Mouse (Mus musculus) stomach, embryonic 14.5 days (tissue): Measurements from ENCODE around the gene Tssk3. TPM values are rescaled to one million over a fixed set of nuclear protein-coding genes. Genes with fewer than 3 reads are reported as not detected.

ENCODE experiments used
- ATAC-seq: fragments of 200-750 bp; cut with Nextera tagmentation; 2 replicates; pipeline ENCODE4 v1.8.0; 2017; ENCODE audit warnings: low read depth, moderate TSS enrichment; ENCODE audit not compliant: insufficient number of reproducible peaks, insufficient read depth, low FRiP score
- H3K27ac ChIP-seq: fragments of 300-500 bp; sonication (generic); 2 replicates; pipeline ENCODE4 v1.5.1; 2014; ENCODE audit warnings: mild to moderate bottlenecking, low read length, moderate library complexity, mixed read lengths
- H3K27me3 ChIP-seq: fragments of 300-500 bp; sonication (generic); 2 replicates; pipeline ENCODE4 v1.6.1; 2014; ENCODE audit warnings: low read length, control low read depth, mixed read lengths; ENCODE audit not compliant: control insufficient read depth, insufficient read depth
- H3K36me3 ChIP-seq: fragments of 300-500 bp; sonication (generic); 2 replicates; pipeline ENCODE4 v1.6.1; 2014; ENCODE audit warnings: mild to moderate bottlenecking, control low read depth, low read length, moderate library complexity, mixed read lengths; ENCODE audit not compliant: control insufficient read depth, insufficient read depth
- H3K4me1 ChIP-seq: fragments of 300-500 bp; sonication (generic); 2 replicates; pipeline ENCODE4 v1.6.1; 2014; ENCODE audit warnings: low read length, control low read depth, mixed read lengths; ENCODE audit not compliant: control insufficient read depth, insufficient read depth
- H3K4me2 ChIP-seq: fragments of 300-500 bp; sonication (generic); replicated peaks from 2 replicates; pipeline ENCODE4 v1.6.1; 2014; ENCODE audit warnings: low read depth, low read length, control low read depth
- H3K4me3 ChIP-seq: fragments of 300-500 bp; sonication (generic); 2 replicates; pipeline ENCODE4 v1.5.1; 2014; ENCODE audit warnings: low read depth, low read length, control low read depth
- H3K9ac ChIP-seq: fragments of 300-500 bp; sonication (generic); replicated peaks from 2 replicates; pipeline ENCODE4 v1.6.1; 2014; ENCODE audit warnings: low read depth, mild to moderate bottlenecking, control low read depth, low read length, moderate library complexity, mixed read lengths
- H3K9me3 ChIP-seq: fragments of 300-500 bp; sonication (generic); 2 replicates; pipeline ENCODE4 v1.6.1; 2016; ENCODE audit warnings: low read depth, low read length, control low read depth; ENCODE audit not compliant: control insufficient read depth
- WGBS: fragments of 180-500 bp; shearing (Covaris S2); extraction: QIAGEN DNeasy Blood & Tissue Kit; methylation state at CpG from one replicate; pipeline ENCODE4 v1.1.7; 2014; 5-methylcytosine and 5-hydroxymethylcytosine counted together
- polyA plus RNA-seq: library from polyadenylated mRNA; unstranded; fragments of >200 nt; fragmentation: Nextera tagmentation; extraction: Ambion mirVana; gene quantifications from 2 replicates; pipeline ENCODE4 v1.2.1, GENCODE M21; 2014

Gene Tssk3
- polyA plus RNA-seq, 1 experiment from 2014 or later, result not detected

GRCm38 (mm10) chr4:129496631-129497030 is 5.8 kb upstream of the Tssk3 start:
- no peak for ATAC-seq
- H3K4me2 ChIP-seq, result no peak overlapping the region

GRCm38 (mm10) chr4:129495672-129496562 is 5.1 kb upstream of the Tssk3 start:
- Histone ChIP-seq H3K9me3 (no peaks in the 10 kb centered on the region), H3K27me3 (0 out of 2 replicates have a peak, but pooled peaks cover 5% of the 10 kb centered on the region), H3K36me3 (no peaks in the 10 kb centered on the region), H3K27ac (peak overlapping the region; percentile 44; the same call in 1 of the 2 replicates), H3K4me3 (no peak overlapping the region), H3K4me1 (peaks cover 21% of the 10 kb centered on the region; the same call in 1 of the 2 replicates), H3K9ac (0 out of 2 replicates have a peak overlapping the region, but pooled peaks have one; percentile 6), H3K4me2 (no peak overlapping the region)
- no peak for ATAC-seq
- 38% methylated on average over 16 of the region's 16 CpGs for WGBS

More at GRCm38 (mm10) chr4:129496631-129497030, 5.8 kb upstream of the Tssk3 start:
- Histone ChIP-seq H3K9ac (0 out of 2 replicates have a peak overlapping the region, but pooled peaks have one; percentile 6), H3K4me3 (no peak overlapping the region), H3K9me3 (no peaks in the 10 kb centered on the region), H3K4me1 (peaks cover 16% of the 10 kb centered on the region; the same call in 1 of the 2 replicates), H3K27ac (peak overlapping the region; percentile 63), H3K27me3 (no peaks in the 10 kb centered on the region), H3K36me3 (no peaks in the 10 kb centered on the region)
- 27% methylated on average over 6 of the region's 6 CpGs for WGBS

GRCm38 (mm10) chr4:129494681-129495080 is 3.9 kb upstream of the Tssk3 start:
- Histone ChIP-seq H3K9me3 (no peaks in the 10 kb centered on the region), H3K36me3 (no peaks in the 10 kb centered on the region), H3K27ac (no peak overlapping the region), H3K4me2 (no peak overlapping the region), H3K9ac (no peak overlapping the region), H3K4me3 (no peak overlapping the region), H3K27me3 (0 out of 2 replicates have a peak, but pooled peaks cover 5% of the 10 kb centered on the region), H3K4me1 (peaks cover 21% of the 10 kb centered on the region; the same call in 1 of the 2 replicates)
- 71% methylated on average over 7 of the region's 7 CpGs for WGBS
- no peak for ATAC-seq

DNA sequence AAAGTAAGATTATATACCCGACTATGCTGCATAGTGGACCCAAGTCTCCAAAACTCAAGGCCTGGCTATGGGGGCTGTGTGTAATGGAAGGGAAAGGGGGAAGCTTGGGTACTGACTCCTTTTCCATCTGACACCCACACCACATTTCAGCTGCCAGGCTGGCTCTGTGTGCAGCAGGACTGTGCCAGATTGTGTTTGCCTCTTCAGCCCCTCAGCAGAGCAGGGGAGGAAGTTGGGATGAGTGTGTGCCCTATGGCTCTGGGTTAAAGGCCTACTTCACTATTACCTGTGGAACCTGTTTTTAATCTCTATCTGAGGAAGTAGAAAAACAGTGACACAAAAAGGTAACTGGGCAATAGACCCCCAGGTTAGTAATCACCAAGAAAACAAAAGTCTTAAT is 9.7 kb downstream of the Tssk3 start:
- Histone ChIP-seq H3K27me3 (no peaks in the 10 kb centered on the region), H3K9me3 (no peaks in the 10 kb centered on the region), H3K27ac (no peak overlapping the region), H3K4me2 (no peak overlapping the region), H3K36me3 (peaks cover 52% of the 10 kb centered on the region), H3K4me3 (no peak overlapping the region), H3K9ac (no peak overlapping the region), H3K4me1 (no peaks in the 10 kb centered on the region)
- 80% methylated on average over 1 of the region's 1 CpGs for WGBS
- no peak for ATAC-seq

DNA sequence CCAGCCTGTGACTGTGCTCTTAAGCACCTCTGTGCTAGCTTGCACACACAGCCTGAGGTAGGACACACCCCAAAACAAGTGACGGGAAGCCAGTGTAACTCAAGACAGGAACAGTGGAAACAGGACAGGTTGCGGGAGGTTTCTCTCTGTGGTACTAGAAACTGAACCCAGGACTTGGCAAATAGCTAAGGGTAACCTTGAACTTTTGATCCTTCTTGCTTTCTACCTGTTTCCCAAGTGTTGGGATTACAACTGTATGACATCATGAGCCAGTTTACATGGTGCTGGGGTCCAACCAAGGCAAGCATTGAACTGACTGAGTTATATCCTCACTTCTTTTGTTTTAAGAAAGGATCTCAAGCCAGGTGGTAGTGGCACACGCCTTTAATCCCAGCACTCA is 11.0 kb downstream of the Tssk3 start:
- H3K36me3 ChIP-seq, result peaks cover 47% of the 10 kb centered on the region
- H3K27ac ChIP-seq, result no peak overlapping the region
- no peaks in the 10 kb centered on the region for H3K9me3 ChIP-seq
- H3K4me2 ChIP-seq, result no peak overlapping the region
- H3K4me1 ChIP-seq, result no peaks in the 10 kb centered on the region
- ATAC-seq, result no peak
- H3K27me3 ChIP-seq, result no peaks in the 10 kb centered on the region
- H3K4me3 ChIP-seq, result no peak overlapping the region
- WGBS, result 92% methylated on average over 3 of the region's 3 CpGs
- H3K9ac ChIP-seq, result no peak overlapping the region

DNA sequence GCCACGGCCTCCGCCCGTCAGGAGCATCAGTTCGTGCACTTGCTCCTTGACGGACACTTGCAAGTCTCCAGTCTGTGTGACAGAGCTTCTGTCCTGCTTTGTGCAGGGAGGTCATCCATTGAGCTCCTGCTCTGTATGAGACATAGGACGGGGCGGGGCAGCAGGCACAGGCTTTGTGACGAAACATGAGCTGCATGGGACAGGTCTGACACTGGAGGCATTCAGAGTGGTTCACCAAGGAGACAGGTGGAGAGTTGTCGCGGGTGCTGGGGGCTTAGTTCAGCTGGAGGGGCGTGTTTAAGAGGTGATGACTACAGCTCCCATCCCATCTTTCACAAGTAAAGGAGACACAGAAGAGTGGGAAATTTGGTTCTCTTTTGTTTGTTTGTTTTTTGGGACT is 14.8 kb downstream of the Tssk3 start:
- H3K4me1 ChIP-seq, result no peaks in the 10 kb centered on the region
- H3K9me3 ChIP-seq, result no peaks in the 10 kb centered on the region
- no peak for ATAC-seq
- H3K4me3 ChIP-seq, result no peak overlapping the region
- H3K27ac ChIP-seq, result no peak overlapping the region
- WGBS, result 90% methylated on average over 11 of the region's 11 CpGs
- no peaks in the 10 kb centered on the region for H3K27me3 ChIP-seq
- no peak overlapping the region for H3K4me2 ChIP-seq
- H3K36me3 ChIP-seq, result peaks cover 59% of the 10 kb centered on the region
- H3K9ac ChIP-seq, result no peak overlapping the region

DNA sequence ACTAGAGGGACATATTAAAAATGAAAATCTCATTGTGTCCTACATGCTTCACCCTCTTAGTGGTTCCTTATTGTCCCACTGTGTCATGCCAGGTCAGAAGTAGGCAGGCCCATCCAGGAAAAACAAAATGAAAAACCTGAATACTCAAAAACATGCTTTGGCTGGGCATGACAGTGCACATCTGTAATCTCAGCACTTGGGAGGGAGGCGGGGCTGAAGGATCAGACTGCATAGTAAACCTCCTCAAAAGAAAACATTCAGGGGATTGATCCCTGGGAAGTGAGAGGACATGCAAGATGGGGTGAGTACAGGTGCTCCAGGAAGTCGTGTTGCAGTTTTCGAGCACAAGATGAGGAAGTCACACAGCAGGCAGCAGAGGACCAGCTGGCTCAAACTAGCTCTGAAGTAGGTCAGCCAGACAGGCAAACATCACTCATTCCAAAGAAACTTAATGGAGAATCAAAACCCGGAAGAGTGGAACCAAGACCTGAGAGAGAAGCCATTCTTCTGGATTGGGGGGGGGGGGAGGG is 26.5 kb downstream of the Tssk3 start:
- 85% methylated on average over 4 of the region's 4 CpGs for WGBS

GRCm38 (mm10) chr4:129463097-129464059 is 27.4 kb downstream of the Tssk3 start:
- H3K36me3 ChIP-seq, result peaks cover 29% of the 10 kb centered on the region
- no peaks in the 10 kb centered on the region for H3K9me3 ChIP-seq
- peaks cover 6% of the 10 kb centered on the region; the same call in 1 of the 2 replicates for H3K4me1 ChIP-seq
- H3K9ac ChIP-seq, result no peak overlapping the region
- no peak overlapping the region for H3K4me2 ChIP-seq
- ATAC-seq, result no peak
- H3K27ac ChIP-seq, result no peak overlapping the region
- 86% methylated on average over 24 of the region's 24 CpGs for WGBS
- no peak overlapping the region for H3K4me3 ChIP-seq
- no peaks in the 10 kb centered on the region for H3K27me3 ChIP-seq

More for the DNA sequence above, 26.5 kb downstream of the Tssk3 start:
- Histone ChIP-seq H3K4me3 (no peak overlapping the region), H3K27me3 (no peaks in the 10 kb centered on the region), H3K36me3 (peaks cover 34% of the 10 kb centered on the region), H3K4me1 (peaks cover 6% of the 10 kb centered on the region; the same call in 1 of the 2 replicates), H3K9me3 (no peaks in the 10 kb centered on the region), H3K4me2 (no peak overlapping the region), H3K27ac (no peak overlapping the region), H3K9ac (no peak overlapping the region)
- ATAC-seq, result no peak
